Mouse (Mus musculus) kidney, embryonic 14.5 days (tissue): ENCODE measurements around the gene Ttc7b. TPM values are rescaled to one million over a fixed set of nuclear protein-coding genes. Genes with fewer than 3 reads are reported as not detected.

Experiments
- ATAC-seq: fragments of 200-750 bp; cut with Nextera tagmentation; 2 replicates; pipeline ENCODE4 v1.8.0; 2017; ENCODE audit warnings: moderate number of reproducible peaks, mild to moderate bottlenecking, moderate TSS enrichment, moderate library complexity; ENCODE audit not compliant: low FRiP score, low TSS enrichment
- H3K27ac ChIP-seq: fragments of 300-500 bp; sonication (generic); 2 replicates; pipeline ENCODE4 v1.5.1; 2014; ENCODE audit warnings: low read depth, mild to moderate bottlenecking, low read length, moderate library complexity, mixed read lengths
- H3K27me3 ChIP-seq: fragments of 300-500 bp; sonication (generic); 2 replicates; pipeline ENCODE4 v1.6.1; 2014; ENCODE audit warnings: mild to moderate bottlenecking, low read length; ENCODE audit not compliant: control insufficient read depth, insufficient read depth
- H3K36me3 ChIP-seq: fragments of 300-500 bp; sonication (generic); 2 replicates; pipeline ENCODE4 v1.6.1; 2014; ENCODE audit warnings: low read length, mixed read lengths; ENCODE audit not compliant: control insufficient read depth, insufficient read depth
- H3K4me1 ChIP-seq: fragments of 300-500 bp; sonication (generic); 2 replicates; pipeline ENCODE4 v1.6.1; 2014; ENCODE audit warnings: low read length, mixed read lengths; ENCODE audit not compliant: control insufficient read depth, insufficient read depth
- H3K4me2 ChIP-seq: fragments of 300-500 bp; sonication (generic); replicated peaks from 2 replicates; pipeline ENCODE4 v1.6.1; 2014; ENCODE audit warnings: low read depth, mild to moderate bottlenecking, low read length
- H3K4me3 ChIP-seq: fragments of 300-500 bp; sonication (generic); 2 replicates; pipeline ENCODE4 v1.5.1; 2014; ENCODE audit warnings: mild to moderate bottlenecking, low read length
- H3K9ac ChIP-seq: fragments of 300-500 bp; sonication (generic); 2 replicates; pipeline ENCODE4 v1.6.1; 2014; ENCODE audit warnings: low read depth, mild to moderate bottlenecking, low read length, moderate library complexity
- H3K9me3 ChIP-seq: fragments of 300-500 bp; sonication (generic); 2 replicates; pipeline ENCODE4 v1.6.1; 2016; ENCODE audit warnings: low read length; ENCODE audit not compliant: control insufficient read depth
- WGBS: fragments of 180-500 bp; shearing (Covaris S2); extraction: QIAGEN DNeasy Blood & Tissue Kit; methylation state at CpG from one replicate; pipeline ENCODE4 v1.1.7; 2014; 5-methylcytosine and 5-hydroxymethylcytosine counted together
- polyA plus RNA-seq: library from polyadenylated mRNA; unstranded; fragments of >200 nt; fragmentation: Nextera tagmentation; extraction: Ambion mirVana; gene quantifications from 2 replicates; pipeline ENCODE4 v1.2.1, GENCODE M21; 2014

Ttc7b gene
- polyA plus RNA-seq, 1 experiment from 2014 or later = 7.6 TPM

- Histone ChIP-seq H3K9ac (no peak overlapping the region), H3K4me3 (no peak overlapping the region), H3K4me2 (no peak overlapping the region), H3K27ac (no peak overlapping the region), H3K9me3 (no peaks in the 10 kb centered on the region), H3K36me3 (no peaks in the 10 kb centered on the region; the same call in 1 of the 2 replicates), H3K27me3 (no peaks in the 10 kb centered on the region), H3K4me1 (no peaks in the 10 kb centered on the region)
- ATAC-seq = no peak
- WGBS = 53% methylated on average over 6 of the region's 6 CpGs
Measured at GRCm38 (mm10) chr12:100310471-100311392, 209.9 kb downstream of the Ttc7b start.

- no peak for ATAC-seq
- no peak overlapping the region for H3K4me3 ChIP-seq
- H3K27ac ChIP-seq = no peak overlapping the region
- H3K36me3 ChIP-seq = no peaks in the 10 kb centered on the region; the same call in 1 of the 2 replicates
- H3K9me3 ChIP-seq = no peaks in the 10 kb centered on the region
- H3K9ac ChIP-seq = no peak overlapping the region
- WGBS = 35% methylated on average over 4 of the region's 4 CpGs
- H3K27me3 ChIP-seq = no peaks in the 10 kb centered on the region
- no peaks in the 10 kb centered on the region for H3K4me1 ChIP-seq
- no peak overlapping the region for H3K4me2 ChIP-seq
Measured at GRCm38 (mm10) chr12:100309201-100309600, 211.4 kb downstream of the Ttc7b start.

- peak; percentile 40; the same call in 1 of the 2 replicates for ATAC-seq
- H3K4me2 ChIP-seq = no peak overlapping the region
- no peak overlapping the region for H3K27ac ChIP-seq
- no peaks in the 10 kb centered on the region for H3K9me3 ChIP-seq
- H3K4me3 ChIP-seq = no peak overlapping the region
- no peaks in the 10 kb centered on the region for H3K4me1 ChIP-seq
- no peaks in the 10 kb centered on the region for H3K36me3 ChIP-seq
- 46% methylated on average over 8 of the region's 8 CpGs for WGBS
- no peaks in the 10 kb centered on the region for H3K27me3 ChIP-seq
- no peak overlapping the region for H3K9ac ChIP-seq
Measured at GRCm38 (mm10) chr12:100307501-100308260, 212.9 kb downstream of the Ttc7b start.

GRCm38 (mm10) chr12:100306336-100306735, 214.3 kb downstream of the Ttc7b start:
- no peak overlapping the region for H3K4me3 ChIP-seq
- H3K9me3 ChIP-seq = no peaks in the 10 kb centered on the region
- 31% methylated on average over 1 of the region's 1 CpGs for WGBS
- H3K9ac ChIP-seq = no peak overlapping the region
- no peaks in the 10 kb centered on the region for H3K27me3 ChIP-seq
- H3K4me2 ChIP-seq = no peak overlapping the region
- no peak for ATAC-seq
- H3K4me1 ChIP-seq = no peaks in the 10 kb centered on the region
- peaks cover 3% of the 10 kb centered on the region; the same call in 1 of the 2 replicates for H3K36me3 ChIP-seq
- no peak overlapping the region for H3K27ac ChIP-seq

- 78% methylated on average over 4 of the region's 4 CpGs for whole genome bisulfite sequencing
- ATAC-seq = no peak
Measured at GRCm38 (mm10) chr12:100305051-100305673, 215.5 kb downstream of the Ttc7b start.

GRCm38 (mm10) chr12:100304280-100304679, 216.3 kb downstream of the Ttc7b start:
- 82% methylated on average over 2 of the region's 2 CpGs for WGBS
- no peak overlapping the region for H3K27ac ChIP-seq

More at GRCm38 (mm10) chr12:100305051-100305673, 215.5 kb downstream of the Ttc7b start:
- Histone ChIP-seq H3K27me3 (no peaks in the 10 kb centered on the region), H3K9me3 (no peaks in the 10 kb centered on the region), H3K27ac (no peak overlapping the region), H3K4me3 (no peak overlapping the region), H3K4me1 (no peaks in the 10 kb centered on the region), H3K4me2 (no peak overlapping the region), H3K9ac (no peak overlapping the region), H3K36me3 (peaks cover 6% of the 10 kb centered on the region; the same call in 1 of the 2 replicates)

GRCm38 (mm10) chr12:100303141-100303540, 217.5 kb downstream of the Ttc7b start:
- Histone ChIP-seq H3K27me3 (no peaks in the 10 kb centered on the region), H3K36me3 (peaks cover 6% of the 10 kb centered on the region; the same call in 1 of the 2 replicates), H3K4me1 (no peaks in the 10 kb centered on the region), H3K4me3 (no peak overlapping the region), H3K9me3 (no peaks in the 10 kb centered on the region), H3K4me2 (no peak overlapping the region), H3K9ac (no peak overlapping the region), H3K27ac (no peak overlapping the region)
- 41% methylated on average over 7 of the region's 7 CpGs for WGBS
- ATAC-seq = no peak

More at GRCm38 (mm10) chr12:100304280-100304679, 216.3 kb downstream of the Ttc7b start:
- no peaks in the 10 kb centered on the region for H3K27me3 ChIP-seq
- H3K9me3 ChIP-seq = no peaks in the 10 kb centered on the region
- H3K4me3 ChIP-seq = no peak overlapping the region
- no peak for ATAC-seq
- H3K36me3 ChIP-seq = peaks cover 6% of the 10 kb centered on the region; the same call in 1 of the 2 replicates
- no peaks in the 10 kb centered on the region for H3K4me1 ChIP-seq
- no peak overlapping the region for H3K9ac ChIP-seq
- H3K4me2 ChIP-seq = no peak overlapping the region

GRCm38 (mm10) chr12:100300446-100300845, 220.2 kb downstream of the Ttc7b start:
- Histone ChIP-seq H3K4me3 (no peak overlapping the region), H3K9me3 (no peaks in the 10 kb centered on the region), H3K9ac (no peak overlapping the region), H3K27ac (no peak overlapping the region), H3K36me3 (peaks cover 6% of the 10 kb centered on the region; the same call in 1 of the 2 replicates), H3K4me2 (no peak overlapping the region), H3K27me3 (no peaks in the 10 kb centered on the region), H3K4me1 (no peaks in the 10 kb centered on the region)
- ATAC-seq = no peak
- WGBS = 91% methylated on average over 5 of the region's 5 CpGs
